Mouse (Mus musculus) gastrocnemius, postnatal 10 days (tissue): ENCODE data around the gene Tada2a. TPM values are rescaled to one million over a fixed set of nuclear protein-coding genes. Genes with fewer than 3 reads are reported as not detected.
A peak's percentile ranks its signal among the peaks of the same experiment; 100 is the strongest.

Source experiments
- DNase-seq: peaks from one replicate; pipeline ENCODE4 v3.0.0; 2021; ENCODE audit warnings: mixed read lengths
- total RNA-seq, 2 experiments: library from RNA; stranded (reverse); gene quantifications; 2 replicates each; pipeline ENCODE4 v1.2.3; 2021

Tada2a gene
- total RNA-seq, 2 experiments from 2014 or later = 14.2 TPM

DNA sequence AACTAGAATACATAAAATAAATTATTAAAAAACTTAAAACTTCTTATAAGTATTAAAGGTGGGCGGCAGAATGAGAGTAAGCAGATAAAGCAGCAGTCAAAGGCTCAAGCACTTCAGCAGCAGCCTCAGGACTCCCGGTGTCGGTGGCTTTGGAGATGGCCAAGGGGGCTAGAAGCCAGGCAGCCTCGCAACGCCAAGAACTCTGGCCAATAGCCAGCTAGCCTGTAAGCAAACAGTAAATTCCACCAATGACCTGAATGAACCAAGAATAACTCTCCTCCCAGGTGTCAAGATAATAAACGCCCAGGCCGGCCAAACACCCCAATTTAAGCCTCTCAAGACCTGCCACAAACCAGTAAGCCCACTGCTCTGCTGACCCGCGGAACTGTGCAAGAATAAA lies 13.8 kb downstream of the Tada2a start:
- peak; percentile 23 for DNase-seq

DNA sequence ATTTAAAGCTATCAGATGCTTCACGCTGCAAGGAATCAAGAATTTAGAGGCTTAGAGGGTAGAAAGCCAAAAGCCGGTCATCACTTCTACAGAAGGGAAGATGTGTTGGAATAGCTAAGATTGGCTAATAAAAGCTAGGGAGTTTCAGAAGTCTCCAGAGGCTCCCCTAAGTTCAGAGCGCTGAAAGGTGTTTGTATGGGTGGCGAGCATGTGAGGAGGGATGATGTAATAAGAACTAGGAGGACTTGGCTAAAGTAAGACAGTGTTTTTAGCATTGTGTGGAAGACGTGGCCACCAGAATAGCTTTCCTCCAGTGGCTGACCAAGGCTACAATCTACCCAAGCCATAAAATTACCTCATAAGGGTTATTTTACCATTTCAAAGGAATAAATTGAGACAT lies 15.8 kb downstream of the Tada2a start:
- no peak for DNase-seq

DNA sequence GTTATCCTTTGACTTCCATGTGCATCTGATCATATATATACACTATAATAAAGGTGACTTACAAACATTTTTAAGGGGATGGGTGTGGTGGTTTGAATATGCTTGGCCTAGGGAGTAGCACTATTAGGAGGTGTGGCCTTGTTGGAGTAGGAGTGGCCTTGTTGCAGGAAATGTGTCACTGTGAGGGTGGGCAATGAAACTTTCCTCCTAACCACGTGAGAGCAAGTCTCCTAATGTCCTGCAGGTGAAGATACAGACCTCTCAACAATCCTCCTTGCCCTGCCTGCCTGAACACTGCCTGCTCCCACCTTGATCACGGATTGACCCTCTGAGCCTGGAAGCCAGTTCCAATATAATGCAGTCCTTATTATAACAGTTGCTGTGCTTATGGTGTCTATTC lies 22.3 kb downstream of the Tada2a start:
- no peak for DNase-seq

DNA sequence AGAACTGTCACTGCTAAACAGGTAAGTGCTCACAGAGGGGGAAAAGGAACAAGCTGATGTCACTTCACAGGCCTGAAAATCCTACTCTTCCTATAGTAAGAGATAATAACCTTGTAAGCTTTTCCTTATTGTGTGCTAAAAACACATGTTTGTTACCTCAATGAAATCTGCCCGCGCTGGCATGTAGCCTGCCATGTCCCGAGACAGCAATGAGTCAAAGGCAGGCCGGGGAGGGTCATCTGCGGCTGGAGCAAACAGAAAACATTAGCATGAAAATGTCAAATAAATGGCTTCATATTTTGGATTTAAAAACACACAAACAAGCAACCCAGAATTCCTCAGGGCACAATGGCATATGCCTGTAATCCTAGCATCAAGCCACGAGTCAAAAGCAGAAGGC lies 25.4 kb downstream of the Tada2a start:
- DNase-seq = no peak

DNA sequence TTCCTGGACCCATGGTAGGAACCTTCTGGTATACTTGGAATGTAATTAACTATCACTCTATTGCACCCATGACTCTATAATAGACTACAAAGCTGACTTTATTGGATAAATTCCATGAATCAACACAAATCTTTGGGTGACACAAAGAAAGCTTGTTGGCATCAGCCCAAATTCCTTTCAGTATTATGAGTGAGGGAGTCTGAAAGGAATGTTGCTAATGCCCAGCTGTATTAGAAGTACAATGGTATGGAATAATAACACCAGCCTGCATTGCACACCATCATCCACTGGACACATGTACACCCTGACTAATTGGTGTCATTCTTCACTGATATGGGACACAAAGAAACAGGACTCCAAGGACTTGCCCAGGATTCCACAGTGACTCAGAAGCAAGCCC lies 28.2 kb downstream of the Tada2a start:
- no peak for DNase-seq

DNA sequence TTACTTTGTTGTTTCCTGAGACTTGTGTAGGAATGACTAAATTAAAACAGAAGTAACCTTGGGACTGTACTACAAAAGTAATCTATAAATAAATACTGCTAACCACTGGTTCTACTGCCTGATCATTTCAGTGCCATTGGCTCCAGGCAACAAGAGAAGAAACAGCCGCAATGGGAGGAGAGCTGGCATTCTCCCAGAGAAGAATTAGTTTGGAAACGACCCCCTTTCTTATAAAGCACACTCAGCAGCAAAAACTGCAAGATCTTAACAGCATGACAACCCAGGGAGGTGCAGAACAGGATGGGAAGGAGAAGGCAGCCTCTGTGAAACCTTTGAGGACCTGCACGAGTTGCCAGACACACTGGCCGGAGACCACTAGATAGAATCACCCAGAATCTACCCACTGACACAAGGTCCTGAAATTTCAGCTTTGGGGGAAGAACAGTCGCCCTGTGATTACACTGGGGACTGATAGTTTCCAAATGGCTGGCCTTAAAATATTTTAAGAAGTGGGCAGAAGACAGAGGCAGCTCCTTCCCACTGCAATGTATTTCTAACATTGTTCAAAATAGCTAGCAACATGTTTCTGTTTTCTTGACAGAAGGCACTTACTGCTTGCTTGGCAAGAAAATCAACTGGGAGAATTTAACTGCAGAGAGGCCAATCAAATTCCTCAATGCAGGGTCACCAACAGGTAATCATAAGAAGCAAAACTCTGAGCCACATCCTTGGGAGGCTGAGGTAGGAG lies 32.0 kb downstream of the Tada2a start:
- no peak for DNase-seq

DNA sequence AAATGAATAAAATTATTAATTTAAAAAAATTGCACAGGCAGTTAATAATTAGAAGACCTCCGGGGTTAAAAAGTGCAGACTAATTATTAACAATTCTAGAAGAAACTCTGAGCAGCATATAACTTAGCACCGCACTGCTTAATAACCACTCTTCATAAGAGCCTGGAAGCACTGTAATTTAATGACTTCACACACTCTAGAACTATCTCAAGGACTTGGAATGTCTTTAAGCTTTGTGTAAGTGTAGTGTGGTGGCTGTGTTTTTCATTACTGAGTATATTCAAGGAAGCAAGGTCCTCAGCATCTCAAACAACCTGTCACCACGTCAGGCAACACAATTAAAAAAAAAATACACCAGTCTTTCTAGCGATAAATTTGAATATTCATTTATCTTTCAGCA lies 34.3 kb downstream of the Tada2a start:
- DNase-seq = no peak

DNA sequence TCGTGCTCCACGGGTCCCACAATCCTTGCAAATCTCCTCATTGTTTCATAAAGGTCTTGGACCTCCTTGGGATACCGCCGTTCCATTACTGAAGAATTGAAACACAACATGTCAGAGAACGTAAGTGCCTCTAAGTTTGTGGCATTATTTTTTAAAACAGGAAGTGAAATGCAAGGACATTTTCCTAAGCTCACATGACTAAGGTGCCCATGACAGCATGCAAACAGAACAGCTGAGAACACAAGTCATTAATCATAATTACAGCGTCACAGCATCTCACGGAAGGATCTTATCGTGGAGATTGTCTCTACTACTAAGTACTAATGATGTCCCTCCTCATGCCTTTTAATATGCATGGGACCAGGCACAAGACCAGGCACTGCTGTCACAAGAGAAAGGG lies 38.8 kb downstream of the Tada2a start:
- DNase-seq = no peak

DNA sequence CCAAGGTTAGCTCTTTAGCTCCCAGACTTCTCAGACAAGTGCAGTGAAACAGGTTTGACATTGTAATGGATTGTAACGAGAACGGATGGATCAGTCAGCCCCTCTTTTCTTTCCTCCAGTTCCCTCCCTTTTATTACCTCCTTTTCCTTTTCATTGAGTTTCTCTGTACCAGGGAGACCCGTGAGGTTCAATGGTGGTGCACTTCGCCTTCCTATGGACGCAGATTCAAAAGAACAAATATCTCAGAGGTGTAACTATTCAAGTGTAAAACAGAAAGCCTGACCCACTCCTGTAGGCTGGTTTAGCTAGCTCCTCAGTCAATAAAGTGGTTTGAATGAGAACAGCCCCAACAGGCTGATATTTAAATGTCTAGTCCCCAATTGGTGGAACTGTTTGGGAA lies 47.5 kb downstream of the Tada2a start:
- no peak for DNase-seq

DNA sequence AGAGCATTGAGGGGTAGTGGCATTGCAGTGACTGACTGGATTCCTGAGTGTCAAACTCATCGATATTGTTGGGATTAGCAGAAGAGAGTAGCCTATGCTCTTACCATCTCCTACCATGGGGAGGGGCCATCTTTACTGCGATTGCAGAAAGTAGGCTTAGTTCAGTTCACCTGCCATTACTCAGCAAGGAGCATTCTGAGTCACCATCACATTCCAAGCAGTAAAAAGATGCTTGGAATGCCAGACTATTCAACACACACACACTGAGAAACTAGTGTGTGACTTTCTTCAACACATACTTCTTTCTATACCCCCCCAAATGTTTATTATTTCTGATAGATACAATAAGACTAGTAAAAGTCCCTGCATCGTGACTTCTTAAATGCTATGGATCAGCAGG lies 49.1 kb downstream of the Tada2a start:
- no peak for DNase-seq

DNA sequence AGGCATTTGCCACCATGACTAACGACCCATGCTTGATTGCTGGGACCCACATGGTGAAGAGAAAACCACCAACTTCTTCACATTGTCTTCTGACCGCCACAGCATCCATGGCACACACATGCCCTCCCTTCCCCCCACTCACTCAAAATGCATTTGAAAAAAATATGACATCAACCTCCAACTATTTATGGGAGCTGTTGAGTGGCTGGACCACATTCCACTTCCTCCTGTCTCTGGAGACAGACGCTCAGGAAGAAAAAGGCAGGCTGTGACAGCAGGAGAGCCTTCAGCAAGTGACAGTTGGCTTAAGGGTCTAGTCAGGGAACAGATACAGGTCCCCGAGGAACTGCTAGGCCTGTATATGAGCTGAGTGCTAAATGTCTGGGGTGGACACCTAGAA lies 49.5 kb downstream of the Tada2a start:
- DNase-seq = no peak

DNA sequence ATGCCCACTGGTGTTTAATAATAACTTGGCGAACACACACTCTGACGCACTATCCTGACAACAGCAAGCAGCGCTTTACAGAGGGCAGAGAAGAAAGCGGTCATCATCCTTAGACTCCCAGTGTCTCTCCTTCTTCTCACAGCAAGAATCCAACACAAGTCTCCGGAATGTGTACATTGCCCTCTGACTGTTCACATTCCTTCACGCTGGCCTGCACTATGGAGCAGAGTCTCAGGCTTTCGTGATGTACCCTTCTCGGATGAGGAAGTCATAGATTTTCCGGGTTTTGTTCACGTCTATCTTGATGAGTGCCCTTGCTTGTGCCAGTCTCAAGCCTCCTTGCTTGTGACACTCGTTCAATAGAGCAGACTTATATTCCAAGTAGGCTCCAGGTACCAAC lies 50.0 kb downstream of the Tada2a start:
- no peak for DNase-seq

DNA sequence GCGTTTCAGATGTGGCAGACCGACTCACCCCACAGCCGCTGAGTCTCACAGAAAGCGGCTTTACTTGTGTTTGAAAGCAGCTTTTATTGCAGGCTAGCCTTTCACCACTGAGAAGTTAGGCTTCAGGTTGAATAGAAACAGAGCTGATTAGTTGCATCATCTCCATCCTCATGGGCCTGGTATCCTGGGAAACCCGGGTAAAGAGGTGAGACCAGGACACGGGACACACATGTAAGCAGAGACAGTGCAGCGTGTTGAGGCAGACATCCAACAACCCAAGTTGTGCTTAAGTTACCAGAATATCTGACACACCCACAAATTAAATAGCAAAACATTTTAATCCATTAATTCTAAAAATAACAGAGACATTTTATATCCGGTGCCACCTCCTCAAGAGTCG lies 50.8 kb downstream of the Tada2a start:
- DNase-seq = no peak

DNA sequence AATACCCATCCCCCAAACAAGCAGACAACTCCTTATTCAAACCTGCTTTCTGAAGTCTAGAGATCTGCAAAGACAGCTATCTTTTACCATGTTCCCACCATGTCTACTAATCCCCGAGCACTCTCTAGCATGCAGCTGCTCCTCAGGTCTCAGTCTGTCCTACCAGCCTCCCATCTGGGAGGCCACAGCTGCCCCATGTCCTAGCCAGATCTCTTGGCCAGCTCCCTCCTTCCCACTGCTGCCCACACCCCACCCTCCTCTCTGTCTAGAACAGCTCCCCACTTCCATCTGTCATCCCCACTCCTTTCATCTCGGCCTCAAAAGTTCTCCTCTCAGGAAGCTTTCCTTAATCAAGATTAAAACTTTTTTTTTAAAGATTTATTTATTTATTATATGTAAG lies 52.4 kb downstream of the Tada2a start:
- DNase-seq = no peak

DNA sequence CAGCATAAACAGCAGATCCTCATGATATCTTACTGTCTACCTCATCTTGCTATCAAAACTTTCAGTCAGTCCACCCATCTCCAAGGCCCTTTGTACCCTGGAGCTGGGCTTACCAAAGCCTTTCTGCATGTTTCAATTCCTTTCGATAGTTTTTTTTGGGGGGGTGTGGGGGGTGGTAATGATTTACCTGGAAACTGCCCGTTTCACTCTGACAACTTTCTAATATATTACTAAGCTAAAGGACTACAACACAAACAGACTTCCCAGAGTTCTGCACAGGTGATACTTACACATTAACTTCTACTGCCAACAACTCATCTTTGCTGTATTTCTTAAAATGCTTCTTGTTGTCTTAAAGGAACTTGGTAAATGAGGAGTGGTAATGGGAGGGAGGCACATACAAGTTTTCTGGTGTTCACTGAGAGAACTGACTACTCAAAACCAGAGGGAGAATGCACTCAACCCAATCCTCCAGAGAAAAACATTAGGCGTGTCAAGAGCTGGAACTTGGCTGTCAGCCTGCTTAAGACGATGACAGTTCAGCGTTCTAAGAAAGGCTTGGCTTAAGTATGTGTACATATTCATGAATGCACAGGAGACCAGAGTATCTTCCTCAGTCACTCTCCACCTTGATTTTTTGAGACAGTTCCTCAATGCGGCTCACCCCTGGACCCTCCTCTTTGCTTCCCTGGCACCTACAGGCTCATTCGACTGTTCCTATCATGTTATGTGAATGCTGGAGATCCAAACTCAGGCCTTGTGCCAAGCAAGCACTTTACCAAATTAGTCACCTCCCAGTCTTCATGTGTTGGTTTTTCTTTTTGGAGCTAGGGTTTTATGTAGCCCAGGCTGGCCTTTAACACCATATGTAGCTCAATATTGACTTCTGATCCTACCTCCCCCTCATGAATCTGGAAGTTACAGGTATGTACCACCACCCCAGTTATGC lies 55.3 kb downstream of the Tada2a start:
- DNase-seq = no peak

DNA sequence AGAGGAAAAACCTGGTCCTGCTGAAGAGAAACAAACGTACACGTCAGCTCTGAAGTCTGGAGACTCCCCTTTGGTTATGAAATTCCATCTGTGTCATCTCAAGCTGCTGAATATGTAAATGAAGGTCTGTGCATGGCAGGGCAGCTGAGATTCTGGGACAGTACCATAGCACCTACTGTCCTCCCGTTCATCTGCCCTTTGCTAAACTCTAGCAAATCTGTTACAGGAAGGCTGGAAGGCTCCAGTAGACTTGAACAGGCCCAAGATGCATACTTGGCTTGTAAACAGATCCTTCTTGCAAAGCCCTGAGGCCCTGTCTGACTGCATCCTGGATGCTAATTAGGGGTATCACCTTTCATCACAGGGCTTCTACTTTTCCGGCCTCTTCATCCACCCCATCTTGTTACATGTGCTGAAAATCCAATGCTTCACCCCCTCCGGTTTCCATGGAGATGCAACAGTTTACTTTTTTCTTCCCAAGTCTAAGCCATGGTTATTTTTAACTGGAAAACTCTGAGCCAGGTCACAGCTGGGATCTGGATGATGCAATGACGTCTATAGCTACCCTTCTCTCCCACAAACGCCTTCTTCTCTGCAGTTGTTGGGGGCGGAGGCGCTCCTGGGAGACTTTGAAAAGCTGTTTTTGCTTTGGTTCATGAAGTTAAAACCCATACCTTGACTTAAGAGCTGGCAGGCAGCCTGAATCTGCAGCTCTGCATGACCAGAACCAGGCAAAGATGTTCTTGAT lies 56.3 kb downstream of the Tada2a start:
- no peak for DNase-seq

DNA sequence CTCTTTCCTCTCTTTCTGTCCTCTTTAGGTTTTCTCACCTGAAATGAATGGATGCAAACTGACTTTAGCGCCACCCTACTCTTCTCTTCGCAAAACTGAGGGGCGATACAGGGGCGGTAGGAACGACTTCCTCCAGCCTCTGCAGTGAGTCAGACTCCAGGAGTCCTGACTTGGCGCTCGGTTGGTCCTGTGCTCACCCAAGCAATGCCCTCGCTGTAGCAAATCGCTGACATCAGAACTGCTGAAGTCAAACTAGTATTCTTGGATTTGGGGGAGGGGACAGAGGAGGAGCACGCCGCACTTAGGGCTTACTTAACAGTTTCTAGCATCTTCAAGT lies 60.4 kb downstream of the Tada2a start, which contains the start of gene Dusp14:
Gene Dusp14, minus strand, starts transcription at position 228 of the 337 bp plus-strand sequence.
- no peak for DNase-seq

DNA sequence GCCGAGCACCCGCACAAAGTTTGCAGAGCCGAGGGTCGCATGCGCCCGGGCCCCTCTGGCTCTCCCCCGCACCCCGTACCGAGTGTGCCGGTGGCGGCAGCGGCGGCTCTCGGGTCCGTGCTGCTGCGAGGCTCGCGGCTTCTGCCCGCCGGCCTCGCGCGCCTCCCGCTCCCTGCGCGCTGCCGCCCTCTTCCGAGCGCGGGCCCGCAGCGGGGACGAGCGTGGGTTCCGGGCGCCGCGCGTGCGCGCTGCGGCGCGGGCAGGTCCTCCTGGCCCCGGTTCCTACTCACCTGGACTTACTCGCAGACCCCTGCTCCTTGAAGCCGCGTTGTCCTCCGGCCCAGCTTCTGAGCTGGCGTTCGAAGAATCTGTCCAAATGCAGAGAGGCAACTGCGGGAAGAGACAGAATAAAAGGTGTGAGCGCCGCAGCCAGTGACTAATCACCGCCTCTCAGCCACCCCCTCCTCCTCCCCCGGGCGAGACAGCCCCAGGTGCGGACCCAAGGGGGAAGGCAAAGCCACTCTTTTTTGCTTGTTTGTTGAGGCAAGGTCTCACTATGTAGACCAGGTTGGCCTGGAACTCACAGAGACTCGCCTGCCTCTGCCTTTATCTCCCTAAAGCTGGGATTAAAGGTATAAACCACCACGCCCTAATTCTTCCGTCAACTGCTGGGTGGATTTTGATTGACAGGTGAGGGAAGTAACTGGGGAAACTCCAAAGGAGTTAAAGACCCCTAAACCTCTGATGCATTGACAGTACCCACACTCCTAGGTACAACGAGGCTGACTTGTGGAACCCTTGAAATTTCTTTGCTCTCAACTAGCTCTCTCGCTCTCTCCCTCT lies 61.0 kb downstream of the Tada2a start:
- DNase-seq = peak; percentile 54

DNA sequence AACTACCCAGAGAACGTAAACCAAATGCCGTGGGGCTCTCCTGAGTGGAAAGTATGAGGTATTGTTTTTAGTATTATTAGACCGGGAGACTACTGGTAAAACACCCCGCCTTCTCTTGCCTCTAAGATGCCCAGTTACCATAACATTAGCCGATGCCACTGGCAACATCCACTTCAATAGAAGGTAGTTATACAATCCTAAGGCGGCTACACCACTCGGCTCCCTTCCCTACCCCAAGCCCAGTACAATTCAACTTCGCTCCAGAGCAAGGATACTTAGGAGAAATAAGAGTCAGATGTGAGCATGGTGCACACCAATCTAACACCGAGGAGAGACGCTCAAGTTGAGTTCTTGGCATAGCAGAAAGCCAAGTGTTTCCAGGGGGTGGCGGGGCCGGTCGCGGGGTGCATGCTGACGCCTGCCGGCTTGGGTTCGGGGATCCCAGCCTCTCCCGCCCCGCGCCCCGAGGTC lies 61.6 kb downstream of the Tada2a start:
- no peak for DNase-seq

DNA sequence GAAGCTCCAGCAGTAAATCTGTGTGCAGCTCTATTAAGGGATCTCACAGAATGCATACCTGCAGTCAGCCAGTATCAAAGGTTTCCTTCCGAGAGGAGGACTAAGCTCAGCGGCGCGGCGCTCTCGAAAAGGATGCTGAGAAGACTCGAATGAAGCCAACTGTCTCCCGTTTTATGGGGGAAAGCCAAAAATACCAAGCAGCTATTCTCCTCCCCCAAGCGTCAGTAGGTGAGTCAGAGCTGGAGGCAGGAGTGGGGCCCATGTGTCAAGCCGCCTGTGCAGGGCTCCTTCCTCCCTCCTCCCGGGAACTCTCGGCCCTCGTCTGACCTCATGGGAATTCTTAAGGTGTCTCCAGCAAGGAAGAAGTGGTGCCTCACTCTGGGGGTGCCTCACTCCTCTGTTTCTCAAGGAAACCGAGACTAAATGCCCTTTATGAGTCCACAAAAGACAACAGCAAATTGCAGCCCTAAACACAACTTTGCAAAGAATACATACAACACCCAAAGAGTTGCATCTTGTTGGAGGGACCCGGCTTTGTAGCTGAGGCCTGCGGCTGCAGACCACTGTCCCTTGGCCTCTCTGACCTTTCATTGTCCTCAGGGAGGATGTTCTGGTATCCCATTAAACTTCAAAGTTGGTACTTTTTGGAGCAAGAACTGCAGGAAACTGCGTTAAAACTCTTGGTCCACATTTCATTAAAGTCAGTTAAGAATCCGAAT lies 62.3 kb downstream of the Tada2a start:
- no peak for DNase-seq

DNA sequence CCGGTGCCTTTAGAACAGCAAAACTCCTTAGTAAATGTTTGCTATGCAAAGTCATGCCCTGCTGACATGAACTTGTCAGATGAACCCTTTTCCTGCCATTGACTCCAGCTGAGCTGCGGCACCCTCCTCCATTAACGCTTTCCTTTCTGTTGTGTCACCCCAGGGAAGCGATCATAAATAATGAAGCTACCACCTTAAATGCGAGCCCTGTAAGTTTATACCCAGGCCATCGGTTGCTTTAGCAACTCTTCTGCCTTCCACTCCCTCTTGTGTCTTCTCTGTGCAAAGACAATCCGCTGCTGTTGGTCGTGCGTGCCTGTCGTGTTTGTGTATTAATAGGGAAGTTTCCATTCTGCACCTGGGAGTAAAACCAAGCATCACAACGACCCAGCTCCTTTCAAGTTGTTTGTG lies 63.3 kb downstream of the Tada2a start:
- no peak for DNase-seq
